Mouse (Mus musculus) monocyte, adult 5-6 weeks (primary cell): ENCODE data around the gene Inmt. TPM values are rescaled to one million over a fixed set of nuclear protein-coding genes. Genes with fewer than 3 reads are reported as not detected.

ENCODE experiments used
- ATAC-seq: fragments of 153-309, 156-312 bp; replicated peaks from 2 replicates; pipeline ENCODE4 v1.8.0; 2017; ENCODE audit warnings: mild to moderate bottlenecking; ENCODE audit not compliant: low TSS enrichment, insufficient number of reproducible peaks, severe bottlenecking, poor library complexity, low FRiP score
- total RNA-seq: library from RNA; stranded (forward); fragments of 200-1000, 200-491, 200-594 nt; gene quantifications from 3 replicates; pipeline ENCODE4 v1.2.3, GENCODE M21; 2017

Inmt gene
- total RNA-seq, 1 experiment from 2014 or later: not detected

- ATAC-seq: no peak
These were observed 898 bp downstream of the Inmt start for GRCm38 (mm10) chr6:55173941-55174349.

- no peak for ATAC-seq
These were observed 1.7 kb downstream of the Inmt start for GRCm38 (mm10) chr6:55173171-55173570.

- ATAC-seq: no peak
These were observed 3.2 kb downstream of the Inmt start for GRCm38 (mm10) chr6:55171638-55172037.

GRCm38 (mm10) chr6:55169818-55170217 lies 5.0 kb downstream of the Inmt start:
- ATAC-seq: no peak

GRCm38 (mm10) chr6:55166777-55167463 lies 7.9 kb downstream of the Inmt start:
- ATAC-seq: peak; percentile 78

GRCm38 (mm10) chr6:55163046-55163584 lies 11.7 kb downstream of the Inmt start:
- ATAC-seq: no peak

- no peak for ATAC-seq
These were observed 13.5 kb downstream of the Inmt start for GRCm38 (mm10) chr6:55161311-55161761.

GRCm38 (mm10) chr6:55159256-55159655 lies 15.6 kb downstream of the Inmt start:
- no peak for ATAC-seq

GRCm38 (mm10) chr6:55152226-55152625 lies 22.6 kb downstream of the Inmt start:
- no peak for ATAC-seq

GRCm38 (mm10) chr6:55146138-55146537 lies 28.7 kb downstream of the Inmt start:
- no peak for ATAC-seq

GRCm38 (mm10) chr6:55145285-55145684 lies 29.6 kb downstream of the Inmt start:
- no peak for ATAC-seq

GRCm38 (mm10) chr6:55138343-55138742 lies 36.5 kb downstream of the Inmt start:
- no peak for ATAC-seq

GRCm38 (mm10) chr6:55133425-55133824 lies 41.4 kb downstream of the Inmt start:
- ATAC-seq: no peak

GRCm38 (mm10) chr6:55132794-55133193 lies 42.0 kb downstream of the Inmt start, which contains the start of gene Crhr2:
Crhr2 (minus strand) TSS chr6:55133016.
- no peak for ATAC-seq

- no peak for ATAC-seq
These were observed 43.5 kb downstream of the Inmt start for GRCm38 (mm10) chr6:55131301-55131700.

GRCm38 (mm10) chr6:55130631-55131030 lies 44.2 kb downstream of the Inmt start:
- ATAC-seq: no peak

GRCm38 (mm10) chr6:55128391-55128790 lies 46.5 kb downstream of the Inmt start:
- no peak for ATAC-seq

- ATAC-seq: no peak
These were observed 48.3 kb downstream of the Inmt start for GRCm38 (mm10) chr6:55126576-55126975.

GRCm38 (mm10) chr6:55123056-55123455 lies 51.8 kb downstream of the Inmt start:
- ATAC-seq: no peak
